Mouse (Mus musculus) thymus, adult 2 months (tissue): ENCODE results near the gene Abcb4. TPM values are rescaled to one million over a fixed set of nuclear protein-coding genes. Genes with fewer than 3 reads are reported as not detected.

ENCODE experiments used
- DNase-seq: peaks from one replicate; pipeline ENCODE4 v3.0.0; 2021
- H3K27ac ChIP-seq: fragments of 200-500 bp; 2 replicates; pipeline ENCODE4 v1.5.1; 2012; ENCODE audit warnings: low read length, control low read depth; ENCODE audit not compliant: control insufficient read depth, insufficient read depth
- H3K27me3 ChIP-seq: fragments of 200-500 bp; 2 replicates; pipeline ENCODE4 v1.6.1; 2012; ENCODE audit warnings: mild to moderate bottlenecking, low read length, moderate library complexity, mixed read lengths; ENCODE audit not compliant: control insufficient read depth, insufficient read depth
- H3K36me3 ChIP-seq: fragments of 200-500 bp; 2 replicates; pipeline ENCODE4 v1.6.1; 2012; ENCODE audit warnings: mild to moderate bottlenecking, low read length, moderate library complexity; ENCODE audit not compliant: control insufficient read depth, insufficient read depth
- H3K4me1 ChIP-seq: fragments of 200-500 bp; replicated peaks from 2 replicates; pipeline ENCODE4 v1.6.1; 2012; ENCODE audit warnings: low read length; ENCODE audit not compliant: control insufficient read depth, insufficient read depth
- H3K4me3 ChIP-seq: fragments of 200-500 bp; 2 replicates; pipeline ENCODE4 v1.5.1; 2012; ENCODE audit warnings: mild to moderate bottlenecking, low read length, control low read depth, moderate library complexity; ENCODE audit not compliant: control insufficient read depth, insufficient read depth
- CTCF ChIP-seq: fragments of 200-500 bp; IDR thresholded peaks from 2 replicates; pipeline ENCODE4 v1.5.1; 2012; ENCODE audit warnings: mild to moderate bottlenecking, control low read depth, low read length, moderate library complexity, borderline replicate concordance; ENCODE audit not compliant: control insufficient read depth, poor library complexity, insufficient read depth; ENCODE audit errors: extremely low read depth
- POLR2A ChIP-seq: fragments of 200-500 bp; IDR thresholded peaks from 2 replicates; pipeline ENCODE4 v1.6.1; 2012; ENCODE audit warnings: mild to moderate bottlenecking, low read length, control low read depth, moderate library complexity; ENCODE audit not compliant: control insufficient read depth, poor library complexity, insufficient read depth; ENCODE audit errors: extremely low read depth
- WGBS: fragments of 180-500 bp; shearing (Covaris S2); methylation state at CpG from one replicate; pipeline ENCODE4 v1.1.7; 2018; 5-methylcytosine and 5-hydroxymethylcytosine counted together
- polyA plus RNA-seq: library from polyadenylated mRNA; depleted of rRNA; stranded (reverse); fragments of >200 nt; gene quantifications from 2 replicates; pipeline ENCODE4 v1.2.3, GENCODE M21; 2012

The Abcb4 gene
- polyA plus RNA-seq, 1 experiment: 0.90 TPM

DNA sequence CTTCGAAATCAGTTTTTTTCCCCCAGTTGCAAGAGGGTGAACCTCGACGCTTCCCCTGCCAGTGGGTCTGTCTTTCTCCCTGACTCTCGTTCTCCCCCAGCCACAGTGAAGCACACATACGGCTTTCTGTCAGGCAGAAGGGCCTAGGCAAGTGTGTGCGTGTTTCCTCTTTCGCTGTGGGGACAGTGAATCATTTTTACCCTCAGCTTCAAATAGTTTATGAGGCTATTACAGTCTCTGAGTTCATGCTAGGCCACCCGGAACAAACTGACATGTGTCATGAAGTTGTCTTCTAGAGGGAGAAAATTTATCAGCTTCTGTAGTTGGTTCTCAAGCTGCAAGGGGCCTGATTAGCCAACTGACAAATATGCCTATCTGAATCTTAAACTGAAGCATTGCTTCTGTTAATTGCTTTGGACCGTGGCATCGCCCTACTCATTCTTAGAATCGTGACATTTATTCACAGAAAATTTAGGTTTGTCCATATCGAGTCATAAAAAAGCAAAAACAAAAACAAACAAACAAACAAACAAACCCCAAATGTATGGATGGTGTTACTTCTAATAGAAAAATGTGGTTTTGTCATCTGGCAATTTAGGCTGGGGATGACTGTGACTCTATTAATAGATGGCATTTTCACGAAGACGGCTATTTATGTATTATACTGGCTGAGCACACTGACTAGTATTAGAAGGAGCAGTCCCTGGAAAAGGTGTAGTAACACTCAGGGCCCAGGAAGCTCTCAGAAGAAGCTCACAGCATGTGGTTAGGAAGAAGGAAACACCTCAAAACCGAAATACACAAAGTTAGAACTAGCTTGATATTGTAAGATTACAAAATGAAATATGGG is 1.3 kb downstream of the Abcb4 start:
- TF ChIP-seq POLR2A (no peak), CTCF (no peak)
- H3K27me3 ChIP-seq: no peaks in the 10 kb centered on the region
- peaks cover 14% of the 10 kb centered on the region for H3K4me1 ChIP-seq
- peak overlapping the region; percentile 29; the same call in 1 of the 2 replicates for H3K27ac ChIP-seq
- H3K36me3 ChIP-seq: no peaks in the 10 kb centered on the region
- WGBS: 52% methylated on average over 15 of the region's 15 CpGs
- peak; percentile 2 for DNase-seq
- H3K4me3 ChIP-seq: no peak overlapping the region

- Histone ChIP-seq H3K4me1 (peaks cover 14% of the 10 kb centered on the region), H3K4me3 (no peak overlapping the region), H3K27me3 (no peaks in the 10 kb centered on the region), H3K36me3 (no peaks in the 10 kb centered on the region), H3K27ac (no peak overlapping the region)
- 92% methylated on average over 1 of the region's 1 CpGs for WGBS
- no peak for DNase-seq
- TF ChIP-seq CTCF (no peak), POLR2A (no peak)
Observed at GRCm38 (mm10) chr5:8896198-8896597, 2.7 kb downstream of the Abcb4 start.

- no peaks in the 10 kb centered on the region for H3K36me3 ChIP-seq
- H3K4me1 ChIP-seq: peaks cover 12% of the 10 kb centered on the region
- TF ChIP-seq POLR2A (no peak), CTCF (no peak)
- DNase-seq: no peak
- WGBS: 97% methylated on average over 3 of the region's 3 CpGs
- no peaks in the 10 kb centered on the region for H3K27me3 ChIP-seq
- no peak overlapping the region for H3K4me3 ChIP-seq
- no peak overlapping the region for H3K27ac ChIP-seq
Observed at GRCm38 (mm10) chr5:8898246-8898645, 4.7 kb downstream of the Abcb4 start.

- Histone ChIP-seq H3K4me1 (no peaks in the 10 kb centered on the region), H3K4me3 (no peak overlapping the region), H3K27ac (no peak overlapping the region), H3K36me3 (no peaks in the 10 kb centered on the region), H3K27me3 (no peaks in the 10 kb centered on the region)
- DNase-seq: no peak
- TF ChIP-seq CTCF (no peak), POLR2A (no peak)
- WGBS: 93% methylated on average over 1 of the region's 1 CpGs
Observed at GRCm38 (mm10) chr5:8901001-8901400, 7.5 kb downstream of the Abcb4 start.

GRCm38 (mm10) chr5:8902141-8902817 is 8.8 kb downstream of the Abcb4 start:
- H3K27me3 ChIP-seq: no peaks in the 10 kb centered on the region
- 93% methylated on average over 6 of the region's 6 CpGs for WGBS
- TF ChIP-seq CTCF (no peak), POLR2A (no peak)
- no peak overlapping the region for H3K4me3 ChIP-seq
- H3K27ac ChIP-seq: no peak overlapping the region
- DNase-seq: no peak
- no peaks in the 10 kb centered on the region for H3K36me3 ChIP-seq
- no peaks in the 10 kb centered on the region for H3K4me1 ChIP-seq

DNA sequence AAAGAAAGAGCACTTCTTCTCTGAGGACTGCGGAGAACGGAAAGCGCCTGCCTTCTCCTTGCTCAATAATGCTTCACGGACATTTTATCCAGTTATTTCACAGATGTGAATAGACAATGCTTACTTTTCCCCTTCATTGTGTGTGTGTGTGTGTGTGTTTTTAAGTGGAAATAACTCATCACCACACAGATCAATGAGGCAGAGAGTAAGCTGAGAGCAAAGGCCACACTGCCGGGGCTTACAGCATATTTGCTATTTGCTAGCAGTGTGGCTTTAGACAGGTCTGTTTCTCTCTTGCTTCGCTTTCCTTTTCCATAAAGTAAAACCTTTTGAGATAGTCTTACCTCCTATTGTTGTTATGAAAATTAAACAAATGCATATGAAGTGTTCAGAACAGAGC is 11.0 kb downstream of the Abcb4 start:
- Histone ChIP-seq H3K27ac (no peak overlapping the region), H3K4me3 (no peak overlapping the region), H3K36me3 (no peaks in the 10 kb centered on the region), H3K27me3 (no peaks in the 10 kb centered on the region), H3K4me1 (no peaks in the 10 kb centered on the region)
- WGBS: 95% methylated on average over 6 of the region's 6 CpGs
- no peak for TF ChIP-seq CTCF
- TF ChIP-seq POLR2A: no peak
- DNase-seq: no peak
